Mouse (Mus musculus) forebrain, postnatal 0 days (tissue): ENCODE measurements at regions not wholly inside any gene's neighbourhood (a gene's known extent, or its start where the extent isn't known, plus 50 kb on each side); places are given as distances from the start of the nearest gene placed in this dataset.

ENCODE experiments used
- ATAC-seq: fragments of 200-750 bp; cut with Nextera tagmentation; 2 replicates; pipeline ENCODE4 v1.8.0; 2017; ENCODE audit warnings: mild to moderate bottlenecking, moderate library complexity
- DNase-seq: peaks from one replicate; pipeline ENCODE4 v3.0.0-alpha.2; 2015
- H3K27ac ChIP-seq: fragments of 300-500 bp; sonication (generic); 2 replicates; pipeline ENCODE4 v1.5.1; 2014; ENCODE audit warnings: low read depth, mild to moderate bottlenecking, antibody characterized with exemption, low read length, moderate library complexity, mixed read lengths
- H3K27me3 ChIP-seq: fragments of 300-500 bp; sonication (generic); 2 replicates; pipeline ENCODE4 v1.6.1; 2014; ENCODE audit warnings: mild to moderate bottlenecking, low read length, mixed read lengths; ENCODE audit not compliant: insufficient read depth
- H3K36me3 ChIP-seq: fragments of 300-500 bp; sonication (generic); 2 replicates; pipeline ENCODE4 v1.6.1; 2014; ENCODE audit warnings: mild to moderate bottlenecking, moderate library complexity; ENCODE audit not compliant: insufficient read depth
- H3K4me1 ChIP-seq: fragments of 300-500 bp; sonication (generic); 2 replicates; pipeline ENCODE4 v1.6.1; 2014; ENCODE audit warnings: antibody characterized with exemption; ENCODE audit not compliant: insufficient read depth
- H3K4me2 ChIP-seq: fragments of 300-500 bp; sonication (generic); 2 replicates; pipeline ENCODE4 v1.6.1; 2014; ENCODE audit warnings: low read depth, mild to moderate bottlenecking, moderate library complexity
- H3K4me3 ChIP-seq: fragments of 300-500 bp; sonication (generic); 2 replicates; pipeline ENCODE4 v1.5.1; 2014; ENCODE audit warnings: low read depth, low read length, mixed read lengths
- H3K9ac ChIP-seq: fragments of 300-500 bp; sonication (generic); 2 replicates; pipeline ENCODE4 v1.6.1; 2014; ENCODE audit warnings: mild to moderate bottlenecking
- H3K9me3 ChIP-seq: fragments of 300-500 bp; sonication (generic); 2 replicates; pipeline ENCODE4 v1.6.1; 2016; ENCODE audit warnings: low read length
- CTCF ChIP-seq: sonication (generic); IDR thresholded peaks from 2 replicates; pipeline ENCODE4 v1.5.1; 2016; ENCODE audit warnings: antibody characterized with exemption, control low read depth, low read depth
- WGBS: fragments of 180-500 bp; shearing (Covaris S2); extraction: QIAGEN DNeasy Blood & Tissue Kit; methylation state at CpG from one replicate; pipeline ENCODE4 v1.1.7; 2014; 5-methylcytosine and 5-hydroxymethylcytosine counted together

GRCm38 (mm10) chr14:99403155-99403726, 104.8 kb downstream of the Klf5 start:
- Histone ChIP-seq H3K4me3 (no peak overlapping the region), H3K36me3 (no peaks in the 10 kb centered on the region), H3K27ac (no peak overlapping the region), H3K9ac (no peak overlapping the region), H3K4me1 (no peaks in the 10 kb centered on the region), H3K4me2 (no peak overlapping the region), H3K9me3 (no peaks in the 10 kb centered on the region), H3K27me3 (no peaks in the 10 kb centered on the region)
- TF ChIP-seq CTCF = no peak
- ATAC-seq (no peak), DNase-seq (no peak)
- 82% methylated on average over 6 of the region's 6 CpGs for WGBS

GRCm38 (mm10) chr14:99405228-99405627, 106.7 kb downstream of the Klf5 start:
- no peaks in the 10 kb centered on the region for H3K36me3 ChIP-seq
- H3K27ac ChIP-seq = no peak overlapping the region
- no peak for TF ChIP-seq CTCF
- H3K9ac ChIP-seq = no peak overlapping the region
- H3K4me2 ChIP-seq = no peak overlapping the region
- DNase-seq = no peak
- no peak overlapping the region for H3K4me3 ChIP-seq
- no peaks in the 10 kb centered on the region for H3K9me3 ChIP-seq
- no peak for ATAC-seq
- no peaks in the 10 kb centered on the region for H3K27me3 ChIP-seq
- 84% methylated on average over 5 of the region's 5 CpGs for WGBS
- H3K4me1 ChIP-seq = no peaks in the 10 kb centered on the region

- H3K36me3 ChIP-seq = no peaks in the 10 kb centered on the region
- H3K4me1 ChIP-seq = no peaks in the 10 kb centered on the region
- TF ChIP-seq CTCF = no peak
- H3K9me3 ChIP-seq = no peaks in the 10 kb centered on the region
- H3K4me3 ChIP-seq = no peak overlapping the region
- H3K27ac ChIP-seq = no peak overlapping the region
- DNase-seq (no peak), ATAC-seq (no peak)
- 85% methylated on average over 5 of the region's 5 CpGs for WGBS
- no peak overlapping the region for H3K9ac ChIP-seq
- no peaks in the 10 kb centered on the region for H3K27me3 ChIP-seq
- H3K4me2 ChIP-seq = no peak overlapping the region
Observed at GRCm38 (mm10) chr14:99411835-99412234, 113.3 kb downstream of the Klf5 start.

- no peak overlapping the region for H3K4me2 ChIP-seq
- 75% methylated on average over 3 of the region's 3 CpGs for WGBS
- no peaks in the 10 kb centered on the region for H3K36me3 ChIP-seq
- no peak overlapping the region for H3K27ac ChIP-seq
- H3K4me3 ChIP-seq = no peak overlapping the region
- no peak overlapping the region for H3K9ac ChIP-seq
- ATAC-seq = no peak
- H3K27me3 ChIP-seq = no peaks in the 10 kb centered on the region
- TF ChIP-seq CTCF = no peak
- no peaks in the 10 kb centered on the region for H3K4me1 ChIP-seq
- no peaks in the 10 kb centered on the region for H3K9me3 ChIP-seq
- no peak for DNase-seq
Observed at GRCm38 (mm10) chr14:99416169-99416568, 117.7 kb downstream of the Klf5 start.

GRCm38 (mm10) chr14:99418970-99419369, 120.5 kb downstream of the Klf5 start:
- ATAC-seq (no peak), DNase-seq (no peak)
- no peaks in the 10 kb centered on the region for H3K9me3 ChIP-seq
- H3K27me3 ChIP-seq = no peaks in the 10 kb centered on the region
- no peak overlapping the region for H3K9ac ChIP-seq
- H3K4me2 ChIP-seq = no peak overlapping the region
- WGBS = 95% methylated on average over 5 of the region's 5 CpGs
- no peak for TF ChIP-seq CTCF
- no peaks in the 10 kb centered on the region for H3K4me1 ChIP-seq
- no peak overlapping the region for H3K27ac ChIP-seq
- H3K4me3 ChIP-seq = no peak overlapping the region
- no peaks in the 10 kb centered on the region for H3K36me3 ChIP-seq

GRCm38 (mm10) chr14:99423334-99423733, 124.8 kb downstream of the Klf5 start:
- no peaks in the 10 kb centered on the region for H3K4me1 ChIP-seq
- DNase-seq (no peak), ATAC-seq (no peak)
- 85% methylated on average over 7 of the region's 7 CpGs for WGBS
- no peak overlapping the region for H3K9ac ChIP-seq
- no peak overlapping the region for H3K4me2 ChIP-seq
- H3K4me3 ChIP-seq = no peak overlapping the region
- H3K27me3 ChIP-seq = no peaks in the 10 kb centered on the region
- no peak for TF ChIP-seq CTCF
- no peaks in the 10 kb centered on the region for H3K9me3 ChIP-seq
- H3K36me3 ChIP-seq = no peaks in the 10 kb centered on the region
- H3K27ac ChIP-seq = no peak overlapping the region

GRCm38 (mm10) chr14:99427049-99427448, 128.6 kb downstream of the Klf5 start:
- H3K27ac ChIP-seq = no peak overlapping the region
- no peak overlapping the region for H3K4me2 ChIP-seq
- no peaks in the 10 kb centered on the region for H3K4me1 ChIP-seq
- DNase-seq (no peak), ATAC-seq (no peak)
- no peak overlapping the region for H3K9ac ChIP-seq
- 62% methylated on average over 3 of the region's 3 CpGs for WGBS
- no peaks in the 10 kb centered on the region for H3K9me3 ChIP-seq
- no peaks in the 10 kb centered on the region for H3K36me3 ChIP-seq
- no peaks in the 10 kb centered on the region for H3K27me3 ChIP-seq
- no peak for TF ChIP-seq CTCF
- H3K4me3 ChIP-seq = no peak overlapping the region
